Mouse (Mus musculus): Measurements from ENCODE around the gene Surf1.

DNA sequence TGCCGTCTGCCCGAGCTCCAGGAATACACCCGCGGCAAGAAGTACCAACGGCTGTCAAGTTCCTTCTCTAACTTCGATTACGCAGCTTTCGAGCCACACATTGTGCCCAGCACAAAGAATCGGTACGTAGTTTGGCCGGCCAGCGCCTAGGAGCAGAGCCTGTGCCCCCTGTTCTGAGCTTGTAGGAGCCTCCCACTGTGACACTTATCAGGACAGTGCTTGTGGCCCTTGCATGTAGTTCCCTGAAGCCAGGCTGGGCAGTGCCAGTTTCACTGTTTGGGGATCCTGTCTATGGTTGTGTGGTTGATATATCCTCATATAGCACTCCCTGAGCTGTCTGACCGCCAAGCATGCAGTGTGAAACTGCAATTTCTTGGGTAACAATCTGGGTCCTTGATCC, 408 bp upstream of the Surf1 start:
- TF ChIP-seq POLR2A (IDR thresholded peaks at IDR 0.05; ENCODE audit: low read depth, low read length) (no peak; the same call in 1 of the 2 replicates), CTCF (IDR thresholded peaks at IDR 0.05; ENCODE audit: borderline replicate concordance, insufficient read depth, low read length) (no peak)

Measured in embryonic fibroblast, embryonic 13.5 days (primary cell).